Mouse (Mus musculus): ENCODE data around the gene Cdh4. TPM values are rescaled to one million over a fixed set of nuclear protein-coding genes. Genes with fewer than 3 reads are reported as not detected.

Cdh4 gene
- polyA plus RNA-seq, 1 experiment from 2014 or later: 42.8 TPM

GRCm38 (mm10) chr2:179829972-179830371, 387.7 kb downstream of the Cdh4 start:
- no peak for ATAC-seq (ENCODE audit: low FRiP score, low TSS enrichment)
- Histone ChIP-seq H3K4me2 (ENCODE audit: low read length) (no peak overlapping the region), H3K9ac (replicated peaks; ENCODE audit: low read length) (no peak overlapping the region), H3K9me3 (ENCODE audit: control insufficient read depth, low read length) (no peaks in the 10 kb centered on the region), H3K27me3 (ENCODE audit: control insufficient read depth, insufficient read depth, low read length) (no peaks in the 10 kb centered on the region), H3K4me3 (replicated peaks; ENCODE audit: low read depth, low read length) (no peak overlapping the region), H3K27ac (replicated peaks; ENCODE audit: low read depth, low read length) (no peak overlapping the region), H3K36me3 (ENCODE audit: control insufficient read depth, insufficient read depth, low read length) (no peaks in the 10 kb centered on the region), H3K4me1 (ENCODE audit: control insufficient read depth, insufficient read depth, low read length) (no peaks in the 10 kb centered on the region)
- 26% methylated on average over 6 of the region's 6 CpGs for WGBS
- peak; percentile 45 for DNase-seq

GRCm38 (mm10) chr2:179834892-179835291, 392.7 kb downstream of the Cdh4 start:
- H3K36me3 ChIP-seq (ENCODE audit: control insufficient read depth, insufficient read depth, low read length): no peaks in the 10 kb centered on the region
- no peak overlapping the region for H3K4me3 ChIP-seq (replicated peaks; ENCODE audit: low read depth, low read length)
- no peaks in the 10 kb centered on the region for H3K27me3 ChIP-seq (ENCODE audit: control insufficient read depth, insufficient read depth, low read length)
- ATAC-seq (ENCODE audit: low FRiP score, low TSS enrichment) (no peak), DNase-seq (no peak)
- WGBS: 68% methylated on average over 9 of the region's 9 CpGs
- no peak overlapping the region for H3K27ac ChIP-seq (replicated peaks; ENCODE audit: low read depth, low read length)
- H3K9ac ChIP-seq (replicated peaks; ENCODE audit: low read length): no peak overlapping the region
- no peaks in the 10 kb centered on the region for H3K9me3 ChIP-seq (ENCODE audit: control insufficient read depth, low read length)
- H3K4me1 ChIP-seq (ENCODE audit: control insufficient read depth, insufficient read depth, low read length): peaks cover 7% of the 10 kb centered on the region; the same call in 1 of the 2 replicates
- H3K4me2 ChIP-seq (ENCODE audit: low read length): no peak overlapping the region

GRCm38 (mm10) chr2:179835570-179835969, 393.3 kb downstream of the Cdh4 start:
- Histone ChIP-seq H3K9ac (replicated peaks; ENCODE audit: low read length) (no peak overlapping the region), H3K9me3 (ENCODE audit: control insufficient read depth, low read length) (no peaks in the 10 kb centered on the region), H3K36me3 (ENCODE audit: control insufficient read depth, insufficient read depth, low read length) (no peaks in the 10 kb centered on the region), H3K4me2 (ENCODE audit: low read length) (no peak overlapping the region), H3K4me1 (ENCODE audit: control insufficient read depth, insufficient read depth, low read length) (peaks cover 7% of the 10 kb centered on the region; the same call in 1 of the 2 replicates), H3K4me3 (replicated peaks; ENCODE audit: low read depth, low read length) (no peak overlapping the region), H3K27me3 (ENCODE audit: control insufficient read depth, insufficient read depth, low read length) (no peaks in the 10 kb centered on the region), H3K27ac (replicated peaks; ENCODE audit: low read depth, low read length) (no peak overlapping the region)
- 36% methylated on average over 7 of the region's 7 CpGs for WGBS
- ATAC-seq (ENCODE audit: low FRiP score, low TSS enrichment) (no peak), DNase-seq (no peak)

DNA sequence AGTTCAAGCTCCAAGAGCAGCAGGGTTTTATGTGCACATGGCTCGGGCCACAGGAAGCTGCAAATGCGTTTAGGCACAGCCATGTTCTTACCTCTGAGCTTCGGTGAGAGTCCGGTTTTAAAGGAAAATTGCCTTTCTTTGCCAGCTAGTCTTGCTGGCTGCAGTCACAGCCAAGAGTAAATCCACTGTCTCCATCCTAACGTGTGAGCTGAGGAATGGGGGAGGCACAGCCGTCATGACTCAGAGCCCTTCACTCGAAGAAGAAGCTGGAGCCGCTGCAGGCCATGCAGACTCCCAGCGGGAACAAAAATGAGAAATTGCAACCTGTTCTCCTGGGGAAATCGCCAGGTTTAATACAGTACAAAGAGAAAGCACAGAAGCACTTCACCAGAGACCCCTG, 395.0 kb downstream of the Cdh4 start:
- H3K9ac ChIP-seq (replicated peaks; ENCODE audit: low read length): no peak overlapping the region
- 70% methylated on average over 10 of the region's 10 CpGs for WGBS
- no peak overlapping the region for H3K4me2 ChIP-seq (ENCODE audit: low read length)
- no peaks in the 10 kb centered on the region for H3K9me3 ChIP-seq (ENCODE audit: control insufficient read depth, low read length)
- DNase-seq (peak; percentile 47), ATAC-seq (ENCODE audit: low FRiP score, low TSS enrichment) (no peak)
- peak overlapping the region; percentile 37; the same call in 1 of the 2 replicates for H3K27ac ChIP-seq (replicated peaks; ENCODE audit: low read depth, low read length)
- H3K4me3 ChIP-seq (replicated peaks; ENCODE audit: low read depth, low read length): no peak overlapping the region
- no peaks in the 10 kb centered on the region for H3K36me3 ChIP-seq (ENCODE audit: control insufficient read depth, insufficient read depth, low read length)
- H3K4me1 ChIP-seq (ENCODE audit: control insufficient read depth, insufficient read depth, low read length): peaks cover 8% of the 10 kb centered on the region
- no peaks in the 10 kb centered on the region for H3K27me3 ChIP-seq (ENCODE audit: control insufficient read depth, insufficient read depth, low read length)

- DNase-seq: no peak
- Histone ChIP-seq H3K27me3 (ENCODE audit: control insufficient read depth, insufficient read depth, low read length) (no peaks in the 10 kb centered on the region), H3K4me3 (replicated peaks; ENCODE audit: low read depth, low read length) (no peak overlapping the region), H3K4me1 (ENCODE audit: control insufficient read depth, insufficient read depth, low read length) (peaks cover 16% of the 10 kb centered on the region), H3K27ac (replicated peaks; ENCODE audit: low read depth, low read length) (0 out of 2 replicates have a peak overlapping the region, but pooled peaks have one; percentile 32), H3K36me3 (ENCODE audit: control insufficient read depth, insufficient read depth, low read length) (no peaks in the 10 kb centered on the region), H3K9ac (replicated peaks; ENCODE audit: low read length) (no peak overlapping the region), H3K9me3 (ENCODE audit: control insufficient read depth, low read length) (no peaks in the 10 kb centered on the region), H3K4me2 (ENCODE audit: low read length) (no peak overlapping the region)
- 81% methylated on average over 7 of the region's 7 CpGs for WGBS
- no peak for ATAC-seq (ENCODE audit: low FRiP score, low TSS enrichment)
Observed at GRCm38 (mm10) chr2:179838036-179838435, 395.8 kb downstream of the Cdh4 start.

- Histone ChIP-seq H3K27ac (replicated peaks; ENCODE audit: low read depth, low read length) (0 out of 2 replicates have a peak overlapping the region, but pooled peaks have one; percentile 5), H3K9me3 (ENCODE audit: control insufficient read depth, low read length) (no peaks in the 10 kb centered on the region), H3K4me3 (replicated peaks; ENCODE audit: low read depth, low read length) (no peak overlapping the region), H3K27me3 (ENCODE audit: control insufficient read depth, insufficient read depth, low read length) (no peaks in the 10 kb centered on the region), H3K4me2 (ENCODE audit: low read length) (no peak overlapping the region), H3K9ac (replicated peaks; ENCODE audit: low read length) (no peak overlapping the region; the same call in 1 of the 2 replicates), H3K36me3 (ENCODE audit: control insufficient read depth, insufficient read depth, low read length) (no peaks in the 10 kb centered on the region), H3K4me1 (ENCODE audit: control insufficient read depth, insufficient read depth, low read length) (peaks cover 17% of the 10 kb centered on the region; the same call in 1 of the 2 replicates)
- DNase-seq (peak; percentile 72), ATAC-seq (ENCODE audit: low FRiP score, low TSS enrichment) (peak; percentile 57)
- whole genome bisulfite sequencing: 62% methylated on average over 12 of the region's 12 CpGs
Observed at GRCm38 (mm10) chr2:179842610-179843389, 400.6 kb downstream of the Cdh4 start.

- no peaks in the 10 kb centered on the region for H3K27me3 ChIP-seq (ENCODE audit: control insufficient read depth, insufficient read depth, low read length)
- H3K9me3 ChIP-seq (ENCODE audit: control insufficient read depth, low read length): no peaks in the 10 kb centered on the region
- 29% methylated on average over 9 of the region's 9 CpGs for WGBS
- no peak overlapping the region for H3K4me2 ChIP-seq (ENCODE audit: low read length)
- H3K4me1 ChIP-seq (ENCODE audit: control insufficient read depth, insufficient read depth, low read length): peaks cover 48% of the 10 kb centered on the region
- peak overlapping the region; percentile 60 for H3K27ac ChIP-seq (replicated peaks; ENCODE audit: low read depth, low read length)
- no peak overlapping the region for H3K4me3 ChIP-seq (replicated peaks; ENCODE audit: low read depth, low read length)
- ATAC-seq (ENCODE audit: low FRiP score, low TSS enrichment) (no peak), DNase-seq (peak; percentile 56)
- no peaks in the 10 kb centered on the region for H3K36me3 ChIP-seq (ENCODE audit: control insufficient read depth, insufficient read depth, low read length)
- H3K9ac ChIP-seq (replicated peaks; ENCODE audit: low read length): no peak overlapping the region; the same call in 1 of the 2 replicates
Observed at GRCm38 (mm10) chr2:179849732-179850131, 407.5 kb downstream of the Cdh4 start.

GRCm38 (mm10) chr2:179852169-179852568, 409.9 kb downstream of the Cdh4 start:
- Histone ChIP-seq H3K4me1 (ENCODE audit: control insufficient read depth, insufficient read depth, low read length) (peaks cover 62% of the 10 kb centered on the region), H3K36me3 (ENCODE audit: control insufficient read depth, insufficient read depth, low read length) (no peaks in the 10 kb centered on the region), H3K9ac (replicated peaks; ENCODE audit: low read length) (no peak overlapping the region), H3K9me3 (ENCODE audit: control insufficient read depth, low read length) (no peaks in the 10 kb centered on the region), H3K27me3 (ENCODE audit: control insufficient read depth, insufficient read depth, low read length) (no peaks in the 10 kb centered on the region), H3K4me3 (replicated peaks; ENCODE audit: low read depth, low read length) (no peak overlapping the region), H3K27ac (replicated peaks; ENCODE audit: low read depth, low read length) (no peak overlapping the region; the same call in 1 of the 2 replicates), H3K4me2 (ENCODE audit: low read length) (no peak overlapping the region)
- no peak for ATAC-seq (ENCODE audit: low FRiP score, low TSS enrichment)
- no peak for DNase-seq
- 86% methylated on average over 10 of the region's 10 CpGs for WGBS

GRCm38 (mm10) chr2:179852862-179853261, 410.6 kb downstream of the Cdh4 start:
- H3K27me3 ChIP-seq (ENCODE audit: control insufficient read depth, insufficient read depth, low read length): no peaks in the 10 kb centered on the region
- ATAC-seq (ENCODE audit: low FRiP score, low TSS enrichment): 0 out of 2 replicates have a peak, but pooled peaks have one; percentile 44
- peak overlapping the region; percentile 69 for H3K27ac ChIP-seq (replicated peaks; ENCODE audit: low read depth, low read length)
- peaks cover 63% of the 10 kb centered on the region for H3K4me1 ChIP-seq (ENCODE audit: control insufficient read depth, insufficient read depth, low read length)
- no peaks in the 10 kb centered on the region for H3K36me3 ChIP-seq (ENCODE audit: control insufficient read depth, insufficient read depth, low read length)
- no peak overlapping the region for H3K4me2 ChIP-seq (ENCODE audit: low read length)
- peak; percentile 66 for DNase-seq
- no peaks in the 10 kb centered on the region for H3K9me3 ChIP-seq (ENCODE audit: control insufficient read depth, low read length)
- 30% methylated on average over 11 of the region's 11 CpGs for WGBS
- H3K4me3 ChIP-seq (replicated peaks; ENCODE audit: low read depth, low read length): no peak overlapping the region
- H3K9ac ChIP-seq (replicated peaks; ENCODE audit: low read length): no peak overlapping the region; the same call in 1 of the 2 replicates

Data from midbrain, embryonic 14.5 days (tissue).